Mouse (Mus musculus) liver, embryonic 15.5 days (tissue): ENCODE results near the gene Fndc8. TPM values are rescaled to one million over a fixed set of nuclear protein-coding genes. Genes with fewer than 3 reads are reported as not detected.

Source experiments
- ATAC-seq: fragments of 200-750 bp; cut with Nextera tagmentation; 2 replicates; pipeline ENCODE4 v1.8.0; 2017; ENCODE audit warnings: moderate number of reproducible peaks, mild to moderate bottlenecking, moderate library complexity; ENCODE audit not compliant: insufficient read depth
- H3K27ac ChIP-seq: fragments of 300-500 bp; sonication (generic); replicated peaks from 2 replicates; pipeline ENCODE4 v1.5.1; 2015; ENCODE audit warnings: mild to moderate bottlenecking, inconsistent platforms
- H3K27me3 ChIP-seq: fragments of 300-500 bp; sonication (generic); 2 replicates; pipeline ENCODE4 v1.6.1; 2015; ENCODE audit warnings: mild to moderate bottlenecking, inconsistent platforms
- H3K36me3 ChIP-seq: fragments of 300-500 bp; sonication (generic); replicated peaks from 2 replicates; pipeline ENCODE4 v1.6.1; 2015; ENCODE audit warnings: moderate library complexity, mild to moderate bottlenecking, inconsistent platforms
- H3K4me1 ChIP-seq: fragments of 300-500 bp; sonication (generic); replicated peaks from 2 replicates; pipeline ENCODE4 v1.6.1; 2015; ENCODE audit warnings: inconsistent platforms
- H3K4me2 ChIP-seq: fragments of 300-500 bp; sonication (generic); 2 replicates; pipeline ENCODE4 v1.6.1; 2015; ENCODE audit warnings: moderate library complexity, mild to moderate bottlenecking, inconsistent platforms
- H3K4me3 ChIP-seq: fragments of 300-500 bp; sonication (generic); replicated peaks from 2 replicates; pipeline ENCODE4 v1.5.1; 2015; ENCODE audit warnings: mild to moderate bottlenecking, inconsistent platforms
- H3K9ac ChIP-seq: fragments of 300-500 bp; sonication (generic); 2 replicates; pipeline ENCODE4 v1.6.1; 2015; ENCODE audit warnings: moderate library complexity, mild to moderate bottlenecking, inconsistent platforms
- H3K9me3 ChIP-seq: fragments of 300-500 bp; sonication (generic); replicated peaks from 2 replicates; pipeline ENCODE4 v1.6.1; 2016; ENCODE audit warnings: inconsistent platforms
- WGBS: fragments of 180-500 bp; shearing (Covaris S2); methylation state at CpG from one replicate; pipeline ENCODE4 v1.1.7; 2015; ENCODE audit warnings: mixed read lengths; ENCODE audit not compliant: insufficient replicate concordance; 5-methylcytosine and 5-hydroxymethylcytosine counted together
- polyA plus RNA-seq: library from polyadenylated mRNA; unstranded; fragments of >200 nt; fragmentation: Nextera tagmentation; extraction: Ambion mirVana; gene quantifications from 2 replicates; pipeline ENCODE4 v1.2.1, GENCODE M21; 2015

Fndc8 gene
- polyA plus RNA-seq, 1 experiment from 2014 or later, result 0.07 TPM

DNA sequence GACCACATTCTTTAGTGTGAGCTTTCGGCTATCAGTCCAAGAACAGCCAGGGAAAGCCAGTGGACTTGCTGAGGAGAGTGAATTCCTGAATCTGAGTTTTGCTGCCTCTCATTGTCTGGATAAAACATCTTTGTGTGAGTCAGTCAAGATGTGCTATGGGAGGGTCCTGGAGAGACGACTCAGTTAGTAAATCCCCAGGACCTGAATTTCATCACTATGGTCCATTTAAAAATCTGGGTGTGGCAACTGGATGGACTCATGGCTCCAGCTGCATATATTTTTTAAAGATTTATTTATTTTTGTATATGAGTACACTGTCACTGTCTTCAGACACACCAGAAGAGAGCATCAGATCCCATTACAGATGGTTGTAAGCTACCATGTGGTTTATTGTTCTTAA lies 53.7 kb downstream of the Fndc8 start:
- 49% methylated on average over 2 of the region's 2 CpGs for WGBS
- Histone ChIP-seq H3K36me3 (no peaks in the 10 kb centered on the region), H3K4me2 (no peak overlapping the region), H3K9me3 (no peaks in the 10 kb centered on the region), H3K27ac (no peak overlapping the region), H3K9ac (no peak overlapping the region), H3K27me3 (peaks cover 46% of the 10 kb centered on the region), H3K4me1 (no peaks in the 10 kb centered on the region), H3K4me3 (no peak overlapping the region)
- ATAC-seq, result no peak

DNA sequence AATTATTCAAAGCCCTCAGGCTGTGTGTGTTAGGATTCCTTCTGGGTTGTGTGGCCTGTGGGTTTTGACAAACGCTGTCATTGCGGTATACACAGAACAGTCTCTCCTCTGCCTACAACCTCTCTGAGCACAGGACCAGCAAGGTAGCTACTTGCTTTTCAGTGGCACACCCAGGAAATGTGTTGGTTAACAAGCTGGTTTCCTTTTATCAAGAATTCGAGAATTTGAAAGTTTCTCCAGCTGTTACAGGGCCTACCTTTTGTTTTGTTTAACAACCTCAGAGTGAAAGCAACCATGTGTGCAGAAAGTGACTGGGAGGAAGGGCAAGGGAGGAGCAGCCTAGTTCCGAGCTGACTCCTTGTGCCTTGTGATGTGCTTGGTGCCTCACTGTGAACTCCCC lies 55.5 kb downstream of the Fndc8 start:
- Histone ChIP-seq H3K27me3 (peaks cover 53% of the 10 kb centered on the region), H3K4me3 (no peak overlapping the region), H3K36me3 (no peaks in the 10 kb centered on the region), H3K4me2 (no peak overlapping the region), H3K4me1 (peaks cover 9% of the 10 kb centered on the region; the same call in 1 of the 2 replicates), H3K9ac (no peak overlapping the region), H3K9me3 (no peaks in the 10 kb centered on the region), H3K27ac (no peak overlapping the region)
- WGBS, result 48% methylated on average over 4 of the region's 4 CpGs
- ATAC-seq, result no peak

- Histone ChIP-seq H3K9me3 (no peaks in the 10 kb centered on the region), H3K4me2 (no peak overlapping the region), H3K4me3 (no peak overlapping the region), H3K36me3 (no peaks in the 10 kb centered on the region), H3K9ac (no peak overlapping the region), H3K27ac (no peak overlapping the region), H3K4me1 (peaks cover 9% of the 10 kb centered on the region; the same call in 1 of the 2 replicates), H3K27me3 (peaks cover 61% of the 10 kb centered on the region)
- no peak for ATAC-seq
- WGBS, result 50% methylated on average over 9 of the region's 9 CpGs
These were observed 57.1 kb downstream of the Fndc8 start for GRCm38 (mm10) chr11:82949036-82949435.

Other genes with a start within 250 kb of the Fndc8 start
- gene Cct6b, start 127.8 kb upstream of the Fndc8 start, polyA plus RNA-seq, result 0.08 and 0.10 TPM in 2 replicates
- 17.1 and 17.4 TPM in 2 replicates for gene Zfp830, start 127.8 kb upstream of the Fndc8 start, polyA plus RNA-seq
- 6.6 and 8.4 TPM in 2 replicates for gene Lig3, start 111.0 kb upstream of the Fndc8 start, polyA plus RNA-seq
- 24.5 and 26.0 TPM in 2 replicates for gene Rffl, start 20.9 kb upstream of the Fndc8 start, polyA plus RNA-seq
- gene Rad51d, start 1.5 kb upstream of the Fndc8 start, polyA plus RNA-seq, result 5.6 and 6.2 TPM in 2 replicates
- 12.4 and 13.6 TPM in 2 replicates for gene Nle1, start 16.3 kb downstream of the Fndc8 start, polyA plus RNA-seq
- 1.7 TPM in 2 replicates for gene Unc45b, start 18.4 kb downstream of the Fndc8 start, polyA plus RNA-seq
- 1.5 and 1.6 TPM in 2 replicates for gene Slfn5, start 59.2 kb downstream of the Fndc8 start, polyA plus RNA-seq
- gene Slfn9, start 99.7 kb downstream of the Fndc8 start, polyA plus RNA-seq, result 5.7 TPM in 2 replicates
- gene Slfn8, start 128.7 kb downstream of the Fndc8 start, polyA plus RNA-seq, result 0.54 and 1.1 TPM in 2 replicates
- gene Slfn2, start 173.0 kb downstream of the Fndc8 start, polyA plus RNA-seq, result 11.6 and 11.7 TPM in 2 replicates
- 1.5 and 1.6 TPM in 2 replicates for gene Slfn1, start 224.7 kb downstream of the Fndc8 start, polyA plus RNA-seq